Mouse (Mus musculus): ENCODE data around the gene Rai14.
A peak's percentile ranks its signal among the peaks of the same experiment; 100 is the strongest.

Rai14 gene

DNA sequence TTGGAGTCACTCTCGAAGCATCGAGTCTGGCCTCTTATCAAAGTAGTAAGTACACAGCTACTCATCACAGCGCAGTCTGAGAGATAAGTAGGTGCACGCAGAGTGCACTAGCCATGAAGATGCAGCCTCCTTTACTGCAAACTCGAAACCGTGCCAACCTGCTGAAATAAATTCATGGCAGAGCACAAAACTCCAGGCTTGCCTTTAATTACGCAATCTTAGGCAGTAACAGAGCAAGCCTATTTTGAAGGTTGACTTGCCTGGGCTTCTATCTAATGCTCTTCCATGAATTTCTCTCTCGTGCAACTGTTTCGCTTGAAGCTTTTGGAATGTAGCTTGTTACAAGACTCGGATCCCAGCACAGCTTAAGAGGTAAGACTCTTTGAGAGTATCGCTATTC, 25.1 kb downstream of the Rai14 start:
- no peak for DNase-seq (ENCODE audit: low spot score in 2 of 2)

DNA sequence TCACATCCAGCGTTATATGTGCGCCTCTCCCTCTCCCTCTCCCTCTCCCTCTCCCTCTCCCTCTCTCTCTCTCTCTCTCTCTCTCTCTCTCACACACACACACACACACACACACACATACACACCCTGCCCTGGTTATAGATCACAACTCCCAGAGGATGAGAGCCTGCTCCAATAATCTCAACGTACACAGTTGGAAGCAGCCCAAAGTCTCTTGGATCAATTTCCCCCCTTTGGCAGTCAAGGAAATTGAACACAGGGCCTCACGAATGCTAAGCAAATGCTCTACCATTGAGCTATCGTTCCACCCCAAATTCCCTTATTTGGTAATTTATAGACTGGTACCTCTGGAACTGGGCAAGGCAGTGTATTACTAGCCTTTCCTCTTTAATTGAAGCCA, 25.7 kb downstream of the Rai14 start:
- no peak for DNase-seq (ENCODE audit: low spot score in 2 of 2)

DNA sequence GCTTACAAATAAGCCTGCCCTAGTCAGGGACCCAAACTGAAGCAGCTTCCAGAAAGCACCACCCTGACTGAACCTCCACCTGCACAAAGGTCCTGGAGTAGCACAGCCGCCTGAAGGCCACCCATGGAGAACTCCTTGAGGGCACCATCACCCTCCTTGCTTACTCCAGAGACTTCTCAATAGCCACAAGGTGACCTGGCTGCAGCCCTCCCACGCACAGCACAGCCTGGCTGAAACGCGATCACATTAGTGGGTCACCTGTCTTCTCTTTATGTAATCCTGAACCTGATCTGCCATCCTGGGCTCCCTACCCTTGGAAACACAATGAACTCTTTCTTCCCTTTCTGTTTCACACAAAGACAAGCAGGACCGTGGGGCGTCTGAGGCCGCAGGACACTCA, 27.1 kb downstream of the Rai14 start:
- DNase-seq (ENCODE audit: low spot score in 2 of 2) = no peak

DNA sequence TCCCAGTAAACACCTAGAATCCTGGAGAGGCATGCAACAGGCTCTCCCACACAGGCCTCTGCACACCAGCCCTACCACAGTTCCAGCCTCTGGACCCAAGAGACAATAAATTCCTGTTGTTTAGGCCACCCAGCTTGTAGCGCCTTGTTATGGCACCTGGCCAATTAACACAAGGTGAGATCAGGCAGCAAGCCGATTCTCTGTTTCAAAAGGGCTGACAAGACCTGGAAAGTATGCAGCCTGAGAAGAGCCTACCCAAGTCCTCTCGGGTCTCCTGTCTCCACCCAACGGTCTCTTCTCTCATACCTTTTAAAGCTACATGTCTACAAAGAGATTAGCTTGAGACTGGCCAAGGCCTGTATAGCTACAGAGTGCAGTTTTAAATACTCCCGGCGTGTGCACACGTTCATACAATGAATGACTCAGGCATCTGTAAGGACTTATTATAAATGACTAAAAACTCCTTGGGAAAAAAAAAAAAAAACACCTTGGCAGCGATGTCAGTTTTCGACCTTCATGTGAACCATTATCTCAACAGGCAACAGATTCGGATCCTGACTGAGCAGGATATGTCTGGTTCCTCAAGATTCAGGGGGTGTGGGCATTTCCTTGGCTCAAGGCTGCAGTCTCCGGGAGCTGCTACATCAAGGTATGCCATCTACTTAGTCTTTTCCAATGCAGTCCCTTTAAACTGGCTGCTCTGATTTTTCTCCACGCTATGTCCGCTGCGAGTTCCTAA, 28.6 kb downstream of the Rai14 start:
- DNase-seq (ENCODE audit: low spot score in 2 of 2) = no peak

DNA sequence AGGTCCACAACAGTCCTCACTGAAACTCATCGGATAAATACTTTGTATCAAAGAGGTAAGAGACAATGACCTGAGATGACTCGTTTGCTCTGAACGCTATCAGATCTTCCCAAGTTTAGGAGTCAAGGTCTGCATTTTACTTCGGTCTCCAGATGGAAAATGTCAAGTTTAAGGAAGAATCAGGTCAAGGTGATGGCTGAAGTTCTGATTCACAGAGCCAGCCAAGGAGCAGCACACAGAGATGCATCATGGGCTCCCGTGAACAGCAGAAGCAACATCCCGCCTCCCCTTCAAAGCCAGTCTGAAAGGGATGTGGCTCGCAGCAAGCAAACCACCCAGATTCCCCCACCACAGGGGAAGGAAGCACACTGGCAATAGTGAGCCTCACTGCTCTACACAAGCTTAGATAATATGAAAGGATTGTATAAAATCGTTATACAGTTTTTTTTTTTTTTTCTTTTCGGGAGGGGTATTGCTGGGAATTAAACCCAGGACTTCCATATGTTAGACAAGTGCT, 30.7 kb downstream of the Rai14 start:
- DNase-seq (ENCODE audit: low spot score in 2 of 2) = no peak

DNA sequence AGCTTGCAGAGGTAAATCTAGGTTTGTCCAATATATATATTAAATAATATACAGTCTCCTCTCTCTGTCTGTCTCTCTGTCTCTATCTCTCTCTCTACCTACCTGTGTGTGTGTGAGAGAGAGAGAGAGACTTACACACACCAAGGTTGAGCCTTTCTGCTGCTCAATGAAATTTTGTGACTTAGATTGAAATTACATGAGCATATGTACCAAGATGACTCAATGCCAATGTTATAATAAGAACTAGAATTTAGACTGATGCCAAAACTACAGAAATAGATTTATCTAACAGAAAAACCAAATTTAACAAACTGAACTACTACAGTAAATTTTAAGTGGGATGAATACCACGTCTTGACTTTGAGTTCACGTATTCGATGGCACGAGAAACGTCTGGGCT, 33.9 kb downstream of the Rai14 start:
- no peak for DNase-seq (ENCODE audit: low spot score in 2 of 2)

DNA sequence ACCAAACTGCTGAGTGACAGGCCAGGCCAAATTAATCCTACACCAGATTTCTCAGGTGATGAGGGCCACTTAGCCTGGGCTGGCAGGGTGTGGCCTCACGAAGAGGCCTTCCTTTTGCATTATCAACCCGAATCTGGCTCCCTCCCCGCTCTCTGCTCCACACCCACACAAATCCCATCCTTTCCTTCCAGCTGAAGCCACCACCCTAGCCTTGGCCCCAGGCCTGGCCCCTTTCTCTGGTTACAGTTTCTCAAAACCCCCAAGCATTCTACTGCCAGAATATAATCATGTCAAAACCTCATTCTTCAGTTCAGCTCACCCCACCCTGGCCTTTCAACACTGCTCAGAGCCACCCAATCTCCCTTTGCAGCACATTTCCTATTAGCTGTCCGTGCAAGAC, 34.9 kb downstream of the Rai14 start:
- DNase-seq (ENCODE audit: low spot score in 2 of 2) = peak in 1 of 2 experiments; percentile 42

DNA sequence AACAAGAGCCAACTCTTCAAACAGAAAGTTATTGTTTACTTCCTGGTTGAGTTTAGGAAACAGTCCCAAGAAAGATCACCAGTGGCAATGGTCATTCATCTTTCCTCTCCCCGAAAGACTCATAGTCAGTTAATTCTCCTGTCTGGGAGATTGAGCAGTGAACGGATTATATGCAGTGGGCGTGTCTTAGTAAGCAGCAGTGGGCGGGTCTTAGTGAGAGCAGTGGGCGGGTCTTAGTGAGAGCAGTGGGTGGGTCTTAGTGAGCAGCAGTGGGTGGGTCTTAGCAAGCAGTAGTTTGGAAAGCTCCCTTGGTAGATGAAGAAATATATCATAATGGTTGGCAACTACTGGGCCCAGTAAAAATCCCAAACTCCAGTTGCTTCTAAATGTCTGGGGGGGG, 38.6 kb downstream of the Rai14 start:
- DNase-seq (ENCODE audit: low spot score in 2 of 2) = no peak

DNA sequence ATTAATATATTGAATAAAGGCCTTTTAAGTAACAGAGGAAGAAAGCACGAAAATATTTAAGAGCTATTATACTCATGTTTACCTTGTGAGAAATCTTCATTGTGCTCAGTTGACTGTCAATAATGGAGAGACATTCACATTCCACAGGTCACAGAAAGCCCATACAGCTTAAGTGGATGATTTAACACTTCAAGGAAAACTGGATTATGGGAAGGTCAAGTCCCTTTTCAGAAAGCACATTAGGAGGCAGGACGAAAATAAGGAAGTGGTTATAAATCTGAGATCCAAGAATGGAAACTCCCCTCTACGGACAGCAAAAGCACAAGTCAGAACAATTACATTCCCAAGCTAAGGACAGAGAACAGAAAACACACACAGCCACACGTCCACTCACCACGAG, 41.5 kb downstream of the Rai14 start:
- DNase-seq (ENCODE audit: low spot score in 2 of 2) = no peak

DNA sequence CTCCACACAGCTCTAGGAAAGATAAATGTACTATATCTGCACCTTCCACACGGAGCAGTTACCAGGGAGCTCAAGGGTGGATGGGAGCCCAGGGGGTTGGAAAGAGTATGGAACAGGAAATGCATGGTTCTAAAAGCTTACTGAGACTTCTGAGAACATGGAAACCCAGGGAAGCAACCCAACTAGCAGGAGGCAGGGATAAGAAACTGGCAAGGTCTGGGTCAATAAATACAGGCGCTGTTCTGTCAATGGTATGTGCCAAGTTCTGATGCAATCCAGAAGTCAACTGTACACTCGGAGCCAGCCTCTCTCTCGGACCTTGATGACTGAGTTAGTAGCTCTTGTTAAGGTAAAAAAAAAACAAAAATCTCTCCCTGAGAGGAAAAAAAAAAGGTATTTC, 42.6 kb downstream of the Rai14 start:
- peak in 1 of 2 experiments; percentile 31 for DNase-seq (ENCODE audit: low spot score in 2 of 2)

DNA sequence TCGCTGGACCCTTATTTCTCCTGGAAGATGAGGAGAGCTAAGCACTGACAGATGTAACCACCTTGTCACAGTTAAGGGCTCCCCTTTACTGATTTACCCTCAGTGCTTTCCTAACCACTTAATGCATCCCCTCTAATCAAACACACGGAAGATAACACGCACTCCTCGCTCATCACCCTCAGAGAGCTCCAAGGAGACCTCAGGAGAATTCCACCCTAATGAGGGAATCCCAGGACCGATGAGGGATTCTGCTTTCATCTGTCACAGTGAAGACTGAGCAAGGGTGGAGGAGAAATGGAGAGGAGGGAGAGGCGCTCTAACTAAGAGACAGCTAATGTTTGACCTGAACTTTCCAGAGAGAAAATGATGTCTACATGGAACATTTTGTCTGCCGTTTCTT, 44.3 kb downstream of the Rai14 start:
- no peak for DNase-seq (ENCODE audit: low spot score in 2 of 2)

DNA sequence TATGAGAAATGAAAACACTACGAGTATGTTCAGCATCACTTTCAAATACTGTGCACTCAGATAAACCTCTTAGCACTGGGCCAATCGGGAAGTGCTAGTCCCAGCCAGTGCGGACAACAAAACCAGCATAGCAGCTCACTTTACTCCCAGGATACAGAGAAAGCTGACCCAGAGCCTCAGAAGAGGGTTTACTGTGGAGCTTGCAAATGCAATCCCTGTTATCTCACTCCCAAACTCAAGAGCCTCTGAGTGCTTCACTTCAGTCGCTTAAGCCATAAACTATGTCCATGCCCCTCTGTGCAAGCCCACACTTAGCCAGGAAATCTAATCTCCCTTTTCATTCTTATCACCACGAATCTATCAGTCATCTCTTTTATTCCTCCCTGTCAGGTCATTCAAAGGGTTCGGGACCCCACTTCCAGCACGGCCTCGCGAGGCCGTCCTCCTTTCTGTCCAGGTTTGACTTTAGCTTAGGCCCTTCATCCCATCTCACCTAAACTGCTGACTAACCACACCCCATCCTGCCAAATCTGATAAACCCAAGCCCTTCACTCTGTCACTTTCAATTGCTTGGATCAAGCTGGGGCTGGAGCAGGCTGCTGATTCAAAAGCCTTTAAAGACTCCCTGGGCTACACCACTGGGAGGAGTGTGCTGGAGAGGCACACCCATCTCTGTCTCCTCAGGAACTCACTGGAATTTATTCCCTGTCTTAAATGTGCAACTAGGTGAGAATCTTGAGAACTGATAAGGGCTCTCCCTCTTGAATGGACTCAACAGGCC, 46.1 kb downstream of the Rai14 start:
- DNase-seq (ENCODE audit: low spot score in 2 of 2) = no peak

DNA sequence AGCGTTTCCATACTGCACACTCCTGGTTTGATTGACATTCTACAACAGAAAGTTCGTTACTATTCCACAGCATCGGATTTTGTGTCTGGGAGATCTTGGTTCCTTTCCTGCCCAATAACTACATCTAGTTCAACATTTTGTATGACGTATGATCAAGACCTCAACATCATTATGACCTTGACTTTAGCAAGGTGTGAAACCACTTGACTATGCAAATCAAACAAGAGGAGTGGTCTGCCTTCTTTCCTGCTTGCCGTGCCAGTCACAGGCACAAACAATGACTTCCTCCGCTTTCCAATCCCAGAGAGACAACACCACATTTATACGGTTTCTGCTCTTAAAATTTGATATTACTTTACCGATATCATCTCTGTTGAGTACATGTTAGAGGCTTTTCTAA, 48.6 kb downstream of the Rai14 start:
- DNase-seq (ENCODE audit: low spot score in 2 of 2) = no peak

DNA sequence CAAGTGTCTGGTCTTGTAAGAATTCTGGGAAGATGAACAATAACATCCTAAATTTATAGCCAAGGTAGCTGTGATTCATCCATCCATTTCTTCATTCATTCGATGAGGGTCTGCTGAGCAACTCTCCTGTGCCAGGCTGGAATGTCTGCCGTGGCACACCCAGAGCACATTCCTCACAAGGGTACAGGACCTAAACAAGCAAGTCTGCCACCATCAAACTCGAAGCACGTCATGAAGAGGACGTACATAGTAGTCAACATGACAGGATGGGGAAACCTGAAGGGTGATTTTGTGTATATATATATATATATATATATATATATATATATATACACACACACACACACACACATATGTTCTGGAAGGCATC, 49.9 kb downstream of the Rai14 start:
- DNase-seq (ENCODE audit: low spot score in 2 of 2) = no peak

DNA sequence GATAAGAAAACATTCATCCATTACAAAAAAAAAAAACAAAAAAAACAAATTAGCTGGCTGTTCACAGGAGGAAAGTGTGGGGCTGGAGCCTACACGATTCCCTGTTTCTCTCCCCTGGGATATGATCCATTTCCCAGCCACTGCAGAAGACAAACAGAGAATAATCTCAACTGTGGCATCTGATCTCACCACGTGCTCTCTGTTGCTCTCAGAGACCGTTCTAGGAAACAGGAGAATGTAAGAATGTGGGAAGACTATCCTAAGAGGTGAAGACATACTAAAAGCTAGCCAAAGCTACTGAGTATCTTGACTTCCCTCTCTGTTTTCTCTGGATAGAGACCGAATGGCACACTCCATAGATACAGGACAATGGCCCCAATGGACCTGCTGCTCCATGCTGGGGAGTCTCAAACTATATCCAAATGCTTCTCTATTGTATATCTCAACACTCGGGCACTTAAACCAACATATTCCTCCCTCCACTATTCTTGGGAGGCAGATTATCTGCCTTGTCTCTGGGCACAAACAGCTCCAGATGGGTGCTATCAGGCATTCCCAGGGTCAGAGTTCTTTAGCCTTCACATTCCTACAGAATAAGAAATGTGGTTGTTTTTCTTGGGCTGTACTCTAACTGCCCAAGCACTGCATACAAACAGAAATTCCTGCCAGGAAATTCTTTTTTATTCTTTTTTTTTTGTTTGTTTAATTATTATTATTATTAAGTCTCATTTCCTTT, 50.5 kb downstream of the Rai14 start:
- DNase-seq (ENCODE audit: low spot score in 2 of 2) = no peak

DNA sequence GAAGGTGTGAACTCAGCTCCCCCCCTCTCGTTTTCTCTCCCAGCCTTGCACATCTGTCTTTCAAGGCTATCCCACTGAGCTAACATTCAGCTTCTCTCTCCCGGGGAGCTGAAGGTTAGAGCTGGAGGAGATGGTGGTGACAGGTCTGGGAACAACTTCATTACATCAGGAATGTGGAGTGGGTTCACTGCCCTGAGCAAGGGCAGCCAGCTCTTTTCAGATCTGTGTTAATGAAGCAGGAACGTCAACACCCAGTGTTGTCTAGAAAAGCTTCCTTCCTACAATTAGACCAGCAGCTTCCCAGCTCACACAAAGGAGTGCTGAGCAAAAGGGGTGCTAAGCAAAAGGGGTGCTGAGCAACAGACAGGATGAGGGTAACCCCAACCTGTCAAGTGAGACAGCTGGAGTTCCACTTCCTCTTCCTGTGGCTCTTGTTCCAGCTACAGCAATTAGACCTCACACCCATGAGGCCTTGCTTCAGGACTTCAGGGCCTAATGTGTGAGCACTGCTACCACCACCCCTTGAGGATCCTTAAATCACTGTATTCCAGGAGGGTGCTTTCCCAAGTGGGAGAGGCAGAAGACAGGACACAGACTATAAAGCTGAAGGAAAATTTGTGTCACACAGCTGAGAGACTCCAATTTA, 52.3 kb downstream of the Rai14 start:
- no peak for DNase-seq (ENCODE audit: low spot score in 2 of 2)

DNA sequence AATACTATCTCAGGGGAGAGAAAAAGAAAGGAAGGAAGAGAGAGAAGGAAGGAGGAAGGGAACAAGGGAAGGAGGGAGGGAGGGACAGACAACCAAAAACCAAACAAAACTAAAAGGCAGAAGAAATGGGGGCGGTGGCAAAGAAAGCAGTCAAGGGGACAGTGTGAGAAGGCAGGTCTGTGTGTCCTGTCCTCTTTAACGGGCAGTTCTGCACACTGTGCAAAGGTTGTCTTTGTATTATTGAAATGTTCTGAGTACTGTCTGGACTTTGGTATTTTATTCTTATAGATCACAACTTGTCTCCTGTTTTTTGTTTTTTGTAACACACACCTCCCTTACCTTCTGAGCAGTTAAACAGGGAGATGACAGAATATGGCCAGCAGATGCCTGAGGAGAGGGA, 55.6 kb downstream of the Rai14 start:
- no peak for DNase-seq (ENCODE audit: low spot score in 2 of 2)

DNA sequence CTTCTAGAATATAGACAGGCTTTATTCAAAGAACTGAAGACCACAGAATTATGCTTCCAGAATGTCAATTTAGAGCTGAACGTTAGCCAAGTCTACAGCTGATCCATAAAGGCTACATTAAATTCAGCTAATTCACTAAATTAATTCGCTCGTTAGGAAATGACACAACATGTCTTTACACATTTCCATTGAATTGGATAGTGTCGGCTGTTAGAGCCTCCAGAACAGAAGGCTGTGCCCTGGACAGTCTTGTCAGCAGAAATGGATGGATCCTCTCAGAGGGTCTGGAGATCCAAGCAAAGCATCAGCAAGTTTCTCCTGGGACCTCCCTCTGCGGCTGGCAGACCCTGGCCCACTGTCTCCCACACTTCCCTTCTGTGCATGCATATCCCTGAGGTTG, 58.3 kb downstream of the Rai14 start:
- DNase-seq (ENCODE audit: low spot score in 2 of 2) = no peak

DNA sequence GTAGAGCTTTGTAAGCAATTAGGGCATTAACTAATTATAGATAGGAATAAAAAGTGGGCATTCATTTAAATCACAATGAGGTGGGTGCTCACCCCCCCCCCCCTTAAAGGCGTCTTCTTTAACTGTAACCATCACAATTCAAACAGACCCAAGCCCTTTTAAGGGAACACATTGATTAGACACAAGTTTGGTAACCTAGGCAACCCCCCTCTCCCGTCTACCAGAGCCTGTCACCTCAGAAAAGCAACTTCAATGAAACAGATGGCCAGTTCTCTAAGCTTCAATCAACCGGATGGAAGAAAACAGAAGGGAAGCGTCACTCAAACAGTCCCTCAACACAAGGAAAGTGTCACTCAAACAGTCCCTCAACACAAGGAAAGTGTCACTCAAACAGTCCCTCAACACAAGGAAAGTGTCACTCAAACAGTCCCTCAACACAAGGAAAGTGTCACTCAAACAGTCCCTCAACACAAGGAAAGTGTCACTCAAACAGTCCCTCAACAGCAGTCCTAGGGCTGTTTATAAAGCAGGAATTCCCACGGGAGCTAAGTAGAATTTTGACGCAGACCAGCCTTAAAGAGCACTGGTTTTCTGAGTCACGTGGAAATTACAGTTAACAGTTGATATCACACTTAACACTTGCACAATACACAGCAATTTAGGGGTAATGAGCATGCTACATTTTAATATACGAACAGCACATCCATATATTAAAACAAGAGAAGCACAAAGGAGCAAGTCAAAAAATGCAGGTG, 59.1 kb downstream of the Rai14 start:
- DNase-seq (ENCODE audit: low spot score in 2 of 2) = no peak

DNA sequence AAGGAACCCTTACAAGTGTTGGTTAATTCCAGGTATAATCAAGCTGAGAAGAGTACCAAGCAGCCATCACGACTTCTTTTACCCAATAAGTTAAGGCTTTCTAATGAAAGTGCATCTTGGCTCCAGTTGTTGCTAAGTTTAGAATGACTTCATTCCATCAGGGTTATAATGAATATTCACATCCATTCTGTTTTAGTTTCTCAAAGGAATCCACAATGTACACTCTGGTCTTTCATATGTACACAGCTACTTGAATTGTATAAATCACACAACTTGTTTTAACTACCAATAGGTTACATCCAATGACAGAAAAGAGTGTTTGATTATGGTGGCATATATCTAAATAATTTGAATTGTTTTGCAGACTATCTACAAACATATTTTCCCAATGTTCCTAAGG, 59.7 kb downstream of the Rai14 start:
- DNase-seq (ENCODE audit: low spot score in 2 of 2) = no peak

DNA sequence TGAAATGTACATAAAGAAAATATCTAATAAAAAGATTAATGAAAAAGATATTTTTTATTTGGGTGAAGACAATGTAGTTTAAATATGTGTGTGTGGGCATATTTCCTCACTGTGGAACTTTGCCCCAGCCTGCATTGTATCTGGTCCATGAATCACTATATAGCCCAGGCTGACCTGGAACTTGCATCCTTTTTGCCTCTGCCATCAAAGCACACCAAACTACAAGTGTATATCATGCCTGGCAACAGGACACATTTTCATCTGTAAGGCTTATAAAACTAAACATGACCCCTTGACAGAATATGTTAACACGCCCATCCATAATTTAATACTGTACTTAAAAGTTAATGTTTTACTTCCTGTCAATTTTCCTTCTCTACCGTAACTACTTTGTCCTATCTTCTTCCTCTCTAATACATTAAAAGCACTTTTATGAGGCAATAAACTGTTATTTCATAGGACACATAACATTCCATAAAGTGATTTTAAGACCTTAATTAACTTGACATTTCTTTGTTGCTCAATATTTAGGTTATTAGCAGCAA, 61.4 kb downstream of the Rai14 start:
- DNase-seq (ENCODE audit: low spot score in 2 of 2) = no peak
